Mouse (Mus musculus): Measurements from ENCODE around the gene Tuft1.

- TF ChIP-seq EP300 (IDR thresholded peaks at IDR 0.05; ENCODE audit: insufficient read depth, low read depth, low read length) (no peak), CTCF (IDR thresholded peaks at IDR 0.05; ENCODE audit: low read depth, low read length) (no peak)
Observed at GRCm38 (mm10) chr3:94693329-94693825, 34.7 kb upstream of the Tuft1 start, which contains the start of gene Selenbp2.
